Mouse (Mus musculus) left cerebral cortex, adult 18-20 months (tissue): ENCODE measurements around the gene Traf4. TPM values are rescaled to one million over a fixed set of nuclear protein-coding genes. Genes with fewer than 3 reads are reported as not detected.

ENCODE experiments used
- DNase-seq, 2 experiments: peaks; one replicate each; pipeline ENCODE4 v3.0.0; 2021 to 2022; ENCODE audit warnings: low spot score in 2 of 2, mixed read lengths in 1 of 2
- total RNA-seq, 2 experiments: library from RNA; stranded (reverse); gene quantifications; 2 replicates each; pipeline ENCODE4 v1.2.3; 2021

Gene Traf4
- total RNA-seq, 2 experiments from 2014 or later = 9.7 TPM

DNA sequence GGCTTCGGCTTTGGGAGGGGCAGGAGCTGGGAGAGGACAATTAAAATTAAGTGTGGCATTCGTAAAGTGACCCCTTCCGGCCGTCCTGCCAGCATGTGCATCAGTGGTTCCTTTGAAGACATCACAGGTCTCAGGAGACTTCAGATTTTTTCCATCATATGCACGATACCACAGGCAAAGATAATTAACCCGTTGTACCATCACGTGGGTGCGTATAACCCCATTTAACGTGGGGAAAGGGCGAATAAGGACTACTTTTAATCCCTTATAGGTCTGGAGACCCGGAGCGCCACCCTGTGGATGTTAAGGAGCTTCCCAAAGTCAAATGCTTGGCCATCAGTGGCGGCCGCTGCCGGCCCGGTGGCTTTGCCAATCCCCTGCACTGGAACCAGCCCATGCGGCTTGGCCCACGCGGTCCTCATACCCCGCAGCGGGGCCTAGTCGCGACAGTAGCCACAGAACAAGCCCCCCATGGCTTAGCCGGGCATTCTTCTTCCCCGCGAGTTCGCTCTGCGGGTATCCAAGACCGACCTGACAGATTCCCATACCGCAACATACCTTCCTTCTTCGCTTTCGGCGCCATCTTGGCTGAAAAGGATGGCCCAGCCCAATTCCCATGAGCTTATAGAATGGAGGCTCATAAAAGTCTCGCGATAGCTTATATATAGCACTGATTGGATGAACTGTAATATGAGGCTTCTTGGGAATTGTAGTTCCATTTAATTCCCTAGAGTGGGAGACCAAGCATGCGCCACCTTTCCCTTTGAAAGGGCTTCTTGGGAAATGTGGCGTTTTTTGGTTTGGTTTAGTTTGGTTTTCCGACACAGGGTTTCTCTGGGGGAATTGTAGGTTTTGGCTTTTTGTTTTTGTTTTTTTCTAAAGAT lies 17.8 kb upstream of the Traf4 start, which contains the start of gene Rpl23a:
TSS of gene Rpl23a (minus strand) at position 624 of the 884 bp plus-strand sequence.
- peak; percentile 79 to 86 for DNase-seq

DNA sequence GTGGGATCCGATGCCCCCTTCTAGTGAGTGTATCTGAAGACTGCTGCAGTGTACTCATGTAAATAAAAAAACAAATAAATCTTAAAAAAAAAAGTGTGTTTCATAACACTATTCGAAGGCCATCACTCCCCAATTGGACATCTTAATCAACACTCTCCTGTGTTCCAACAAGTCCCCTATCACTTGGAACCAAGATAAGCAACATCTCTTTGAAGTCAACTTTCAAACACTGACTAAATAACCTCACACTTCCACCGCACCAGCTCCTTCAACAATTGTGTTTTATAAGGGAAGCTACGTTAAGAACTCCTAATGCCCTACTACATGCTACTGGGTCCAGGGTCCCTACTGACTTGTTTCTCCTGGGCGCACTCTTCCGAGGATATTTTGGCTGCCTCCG lies 17.1 kb upstream of the Traf4 start:
- no peak for DNase-seq

DNA sequence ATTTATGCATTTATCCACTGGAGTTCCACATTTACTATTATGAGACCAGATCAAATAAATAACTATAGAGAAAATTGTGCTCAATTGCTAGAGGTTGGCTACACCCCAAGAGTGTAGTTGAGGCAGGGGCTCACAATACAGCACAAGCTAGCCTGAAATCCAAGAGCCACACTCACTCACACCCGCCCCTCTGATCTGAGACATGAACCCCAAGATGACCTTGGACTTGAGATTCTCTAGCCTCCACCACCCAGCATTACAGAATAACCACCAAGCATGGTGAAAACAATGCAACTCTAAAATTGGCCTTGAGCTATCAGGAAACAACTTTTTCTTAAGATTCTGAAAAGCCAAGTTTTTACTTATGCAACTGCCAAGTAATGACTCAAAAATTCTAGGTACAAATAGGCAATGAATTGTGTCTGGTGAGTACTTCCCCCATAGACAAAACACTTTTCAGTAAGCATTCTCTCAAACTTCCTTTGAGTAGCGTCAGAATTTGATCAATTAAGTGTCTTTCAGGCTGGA lies 16.5 kb upstream of the Traf4 start:
- DNase-seq = no peak

DNA sequence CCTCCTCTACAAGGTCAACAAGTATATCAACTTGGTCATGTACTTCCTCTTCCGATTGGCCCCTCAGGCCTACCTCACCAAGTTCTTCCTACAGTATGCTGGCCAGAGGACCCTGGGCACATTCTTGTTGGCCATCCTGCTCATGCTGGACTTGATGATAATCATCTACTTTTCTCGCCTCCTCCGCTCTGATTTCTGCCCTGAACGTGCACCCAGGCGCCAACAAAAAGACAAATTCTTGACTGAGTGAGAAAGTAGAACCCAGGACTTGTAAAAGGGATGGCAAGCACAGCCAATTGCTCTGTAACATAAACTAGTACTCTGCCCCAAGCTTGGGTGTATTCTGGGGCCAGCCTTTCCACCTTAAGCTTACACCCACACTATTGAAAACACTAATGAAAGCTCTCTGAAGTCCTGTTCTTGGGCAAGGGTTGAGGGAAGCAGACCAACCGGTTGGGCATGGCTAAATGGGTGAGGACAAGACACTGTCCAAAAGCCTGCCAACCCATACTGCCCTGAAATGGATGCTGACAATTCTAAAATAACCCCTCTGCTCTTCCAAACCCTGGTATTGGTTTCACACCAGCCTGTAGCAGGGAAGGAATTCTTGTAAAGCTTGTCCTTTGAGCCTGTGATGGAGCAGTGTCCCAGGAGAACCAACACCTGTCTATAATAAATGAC lies 14.8 kb upstream of the Traf4 start:
- no peak for DNase-seq

DNA sequence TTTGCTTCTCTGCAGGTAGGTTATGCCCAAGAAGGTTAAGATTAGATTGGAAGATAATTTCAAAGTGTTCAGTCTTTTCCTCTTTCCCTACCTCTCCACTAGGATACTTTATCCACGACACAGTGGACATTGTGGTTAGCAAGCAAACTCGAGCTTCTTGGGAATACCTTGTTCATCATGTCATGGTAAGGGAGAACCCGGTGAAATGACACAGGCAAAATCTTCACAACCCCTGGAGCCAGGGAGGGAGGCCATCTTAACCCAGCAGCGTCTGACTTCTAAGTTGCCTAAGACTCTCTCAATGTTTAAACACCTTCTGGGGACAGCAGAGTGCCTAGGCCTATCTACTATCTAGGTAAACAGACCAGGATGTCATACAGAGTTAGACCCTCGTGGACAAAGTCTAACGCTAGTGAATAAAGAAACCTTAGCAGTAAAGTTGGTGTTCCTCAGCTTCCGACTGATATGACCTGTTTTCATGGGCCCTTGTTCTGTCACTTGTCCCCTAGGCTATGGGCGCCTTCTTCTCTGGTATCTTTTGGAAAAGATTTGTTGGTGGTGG lies 14.1 kb upstream of the Traf4 start:
- no peak for DNase-seq

- DNase-seq = peak in 1 of 2 experiments; percentile 45
These were observed 13.6 kb upstream of the Traf4 start for GRCm38 (mm10) chr11:78178859-78179437.

GRCm38 (mm10) chr11:78177903-78178858 lies 12.8 kb upstream of the Traf4 start:
- peak; percentile 92 to 93 for DNase-seq

- no peak for DNase-seq
These were observed 12.0 kb upstream of the Traf4 start for GRCm38 (mm10) chr11:78177437-78177836.

DNA sequence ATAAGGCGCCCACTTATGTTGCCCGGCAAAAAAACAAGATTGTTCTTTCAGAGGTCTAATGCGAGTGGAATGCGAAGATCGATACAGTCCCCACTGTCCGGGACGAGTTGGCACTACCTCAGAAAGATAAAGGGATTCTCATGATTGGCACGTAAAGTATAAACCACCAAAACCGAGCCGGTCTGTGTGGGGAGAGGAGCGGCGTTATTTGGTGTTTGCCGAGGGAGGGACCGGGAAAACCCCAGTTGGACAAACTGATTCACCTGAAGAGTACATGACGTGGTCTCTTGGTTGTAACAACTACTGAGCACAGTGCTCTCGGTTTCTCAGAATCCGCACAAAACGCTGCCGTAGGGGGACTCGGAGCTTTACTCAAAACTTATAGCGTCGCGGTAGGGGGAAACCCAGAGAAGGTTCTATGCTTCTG lies 11.5 kb upstream of the Traf4 start:
- DNase-seq = no peak

DNA sequence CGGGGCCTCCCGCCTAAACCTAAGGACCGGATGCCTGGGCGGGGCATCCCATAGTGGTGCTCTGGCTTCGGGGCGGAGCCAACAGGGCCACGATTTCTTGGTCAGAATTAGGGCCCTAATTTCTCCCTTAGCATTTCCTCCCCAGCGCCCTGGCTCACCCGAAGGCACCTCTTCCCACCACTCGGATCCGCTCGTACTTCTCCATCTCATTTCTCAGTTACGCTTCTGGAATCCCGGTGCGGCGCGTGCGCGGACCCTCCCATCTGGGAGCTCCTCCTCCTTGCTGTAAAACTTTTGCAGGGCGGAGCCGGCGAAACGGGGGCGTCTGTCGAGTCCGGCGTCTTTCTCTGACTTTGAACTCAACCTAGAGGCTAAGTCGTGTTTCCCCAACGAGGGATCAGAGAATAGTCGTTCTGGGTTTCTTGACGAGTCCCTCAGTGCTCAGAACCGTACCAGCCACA lies 11.0 kb upstream of the Traf4 start, which contains the start of the genes Nek8 and Tlcd1:
TSS of gene Nek8 (minus strand) at position 274 of the 461 bp plus-strand sequence.
TSS of gene Tlcd1 (plus strand) at position 310 of the 461 bp plus-strand sequence.
- DNase-seq = peak; percentile 76 to 78

GRCm38 (mm10) chr11:78175771-78176401 lies 10.5 kb upstream of the Traf4 start:
- DNase-seq = no peak

DNA sequence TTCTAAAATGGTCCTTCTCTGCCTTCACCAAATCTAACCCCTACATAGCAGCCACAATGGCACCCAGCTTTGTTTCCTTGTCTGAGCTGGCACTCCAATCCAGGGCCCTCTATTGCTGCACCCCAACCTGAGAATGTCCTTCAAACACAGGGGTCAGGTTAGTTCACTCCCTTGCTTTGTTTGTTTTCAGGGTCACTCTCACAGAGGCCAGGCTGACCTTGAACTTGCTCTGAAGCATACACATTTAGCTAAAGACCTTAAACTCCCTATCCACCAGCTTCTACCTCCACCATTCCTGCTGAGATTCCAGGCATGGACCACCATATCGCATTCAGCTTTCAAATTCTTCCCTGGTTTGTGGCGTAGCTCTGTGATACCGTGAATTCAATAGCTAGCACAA lies 9.1 kb upstream of the Traf4 start:
- no peak for DNase-seq

DNA sequence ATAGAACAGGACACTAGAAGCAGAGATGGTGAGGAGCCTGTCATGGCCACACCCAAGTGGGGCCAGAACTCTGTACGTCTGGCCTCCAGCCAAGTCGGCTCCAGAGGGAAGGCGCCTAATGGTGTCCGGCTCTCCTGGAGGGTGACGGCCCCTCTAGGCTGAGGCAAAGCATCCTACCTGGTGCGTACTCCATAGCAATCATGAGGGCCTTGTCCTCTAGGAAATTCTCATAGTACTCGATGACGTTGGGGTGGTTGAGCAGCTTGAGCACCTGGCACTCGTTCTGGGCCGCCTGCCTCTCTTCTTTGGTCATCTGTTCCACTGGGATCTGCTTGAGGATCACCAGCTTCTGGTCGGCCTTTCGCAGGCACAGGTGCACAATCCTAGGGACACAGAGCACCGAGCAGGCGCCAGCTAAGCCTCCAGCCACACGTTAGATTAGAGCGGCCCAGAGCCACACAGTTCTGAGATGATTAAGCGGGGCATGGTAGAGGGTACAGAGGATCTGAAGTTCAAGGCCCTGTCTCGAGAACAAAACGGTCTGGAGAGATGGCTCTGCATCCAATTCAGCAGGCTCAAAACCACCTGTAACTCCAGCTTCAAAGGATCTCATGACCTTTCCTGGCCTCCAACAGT lies 7.5 kb upstream of the Traf4 start:
- no peak for DNase-seq

- DNase-seq = no peak
These were observed 6.8 kb upstream of the Traf4 start for GRCm38 (mm10) chr11:78172034-78172747.

DNA sequence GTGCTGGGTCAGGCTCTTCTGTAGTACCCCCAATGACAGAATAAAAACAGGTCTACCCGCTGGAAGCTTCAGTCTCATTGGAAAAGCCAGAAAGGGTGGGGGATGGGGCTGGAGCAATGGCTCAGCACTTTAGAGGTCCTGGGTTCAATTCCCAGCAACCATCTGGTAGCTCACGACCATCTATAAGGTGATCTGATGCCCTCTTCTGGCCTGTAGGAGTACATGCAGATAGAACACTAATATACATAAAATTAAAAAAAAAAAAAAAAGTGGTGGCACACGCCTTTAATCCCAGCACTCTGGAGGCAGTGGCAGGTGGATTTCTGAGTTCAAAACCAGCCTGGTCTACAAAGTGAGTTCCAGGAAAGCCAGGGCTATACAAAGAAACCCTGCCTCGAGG lies 5.9 kb upstream of the Traf4 start:
- no peak for DNase-seq

DNA sequence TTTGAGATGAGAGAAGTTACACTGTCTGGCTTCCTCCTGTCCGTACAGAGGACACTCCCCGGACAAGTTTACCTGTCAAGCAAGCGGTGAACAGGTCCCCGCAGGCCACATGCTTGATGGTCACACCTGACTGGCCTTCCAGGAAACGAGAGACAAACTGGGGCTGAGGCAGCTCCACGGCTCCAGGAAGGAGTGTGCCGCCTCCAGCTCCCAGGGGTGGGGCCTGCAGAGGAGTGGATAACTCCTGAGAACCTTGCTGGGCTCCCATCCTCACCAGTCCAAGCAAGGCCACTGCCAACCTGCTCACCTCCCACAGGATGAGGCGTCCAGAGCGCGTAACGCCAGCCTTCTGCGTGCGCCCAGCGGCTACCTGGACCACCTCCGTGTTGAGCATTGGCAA lies 4.9 kb upstream of the Traf4 start:
- no peak for DNase-seq

DNA sequence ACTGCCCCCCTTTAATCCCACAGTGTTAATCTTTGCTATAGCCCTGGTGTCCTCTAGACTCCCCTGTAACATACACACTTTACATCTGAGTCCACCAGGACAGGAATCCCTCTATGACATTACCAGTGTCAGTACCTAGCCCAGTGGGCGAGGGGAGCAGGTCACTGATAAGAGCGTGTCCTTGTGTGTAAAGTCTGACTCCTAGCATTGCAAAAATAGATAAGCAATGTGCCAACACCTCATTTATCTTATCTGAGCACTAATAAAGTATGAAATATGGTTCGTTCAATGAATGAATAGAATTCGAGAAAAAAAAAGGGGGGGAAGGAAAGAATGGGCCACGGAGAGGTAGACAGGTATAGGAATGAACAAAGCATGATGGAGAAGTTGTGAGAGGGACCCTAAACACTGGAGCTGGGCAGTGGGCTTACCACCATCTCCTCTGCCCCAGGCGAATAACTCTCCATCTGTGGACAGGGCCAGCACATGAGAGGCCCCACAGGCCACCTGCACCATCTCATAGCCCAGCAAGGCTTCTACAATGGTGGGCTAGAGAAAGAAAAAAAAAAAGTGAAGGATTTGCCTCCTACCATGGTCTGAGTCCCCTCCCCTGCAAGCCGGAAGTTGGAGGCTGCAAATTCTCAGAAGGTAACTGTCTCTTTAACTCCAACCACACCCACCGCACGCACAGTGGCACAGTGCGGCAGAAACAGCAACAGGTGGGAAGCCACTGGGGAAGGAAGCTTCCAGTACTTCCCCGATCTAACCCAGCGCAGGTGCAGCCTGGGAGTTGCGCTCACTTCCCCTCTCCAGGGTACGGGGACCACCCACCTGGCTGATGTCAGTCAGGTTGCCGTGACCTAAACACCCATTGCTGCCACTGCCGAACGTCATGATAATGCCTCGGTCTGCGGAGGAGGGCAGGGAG lies 3.4 kb upstream of the Traf4 start:
- no peak for DNase-seq
